Mouse (Mus musculus) bone marrow macrophage, adult 2 months (primary cell): Measurements from ENCODE around the gene Ppm1e.

ENCODE experiments used
- CTCF ChIP-seq: IDR thresholded peaks from 2 replicates; pipeline ENCODE4 v1.5.1; 2012; ENCODE audit warnings: low read depth, mild to moderate bottlenecking, low read length, moderate library complexity
- POLR2A ChIP-seq: IDR thresholded peaks from 2 replicates; pipeline ENCODE4 v1.6.1; 2012; ENCODE audit warnings: mild to moderate bottlenecking, low read depth, low read length, borderline replicate concordance

- TF ChIP-seq POLR2A (no peak), CTCF (no peak)
Measured at GRCm38 (mm10) chr11:87385676-87386075, 26.9 kb upstream of the Ppm1e start.
